Mouse (Mus musculus) kidney, adult 10 weeks (tissue): ENCODE measurements around the gene Cypt14. TPM values are rescaled to one million over a fixed set of nuclear protein-coding genes. Genes with fewer than 3 reads are reported as not detected.

ENCODE experiments used
- polyA plus RNA-seq: library from polyadenylated mRNA; stranded (reverse); fragments of 350-450 nt; fragmentation: Illumina TruSeq; extraction: RNeasy Lipid Tissue Mini Kit (QIAGEN cat#74804); gene quantifications from one replicate; pipeline ENCODE4 v1.2.3, GENCODE M21; 2014; ENCODE audit warnings: low read depth, low replicate concordance

The Cypt14 gene
- polyA plus RNA-seq: not detected

DNA sequence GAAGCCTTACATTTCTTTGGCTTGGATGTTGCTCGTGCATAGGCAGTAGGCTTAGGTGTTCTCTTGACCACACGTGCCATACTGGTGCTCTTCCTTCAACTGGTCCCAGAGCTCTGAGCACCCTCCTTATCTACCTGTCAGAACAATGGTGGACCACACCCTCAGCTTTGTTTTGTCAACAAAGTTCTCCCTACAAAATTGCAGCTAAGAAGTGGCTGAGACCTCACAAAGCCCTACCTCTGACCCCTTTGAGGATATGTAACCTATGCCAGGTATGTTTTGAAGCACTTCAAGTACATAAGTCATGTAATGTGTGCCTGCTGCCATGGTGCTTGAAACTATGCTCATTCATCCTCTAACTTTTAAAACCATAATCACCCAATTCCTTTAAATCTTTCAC, at the start of gene Cypt14:
Cypt14 (minus strand) TSS at position 101 of the 400 bp plus-strand sequence.

